Mouse (Mus musculus) CH12.LX (cell line): ENCODE measurements around the gene She.

Source experiments
- CTCF ChIP-seq, 2 experiments: IDR thresholded peaks in 1 of 2; conservative IDR thresholded peaks in 1 of 2; 2 replicates each; pipeline ENCODE4 v1.5.1; 2011 to 2012; ENCODE audit warnings: low read depth in 2 of 2, low read length in 2 of 2, improper control_type of control experiment in 1 of 2, inconsistent platforms in 1 of 2, mild to moderate bottlenecking in 1 of 2, moderate library complexity in 1 of 2
- MAZ ChIP-seq: IDR thresholded peaks from 2 replicates; pipeline ENCODE4 v1.6.1; 2012; ENCODE audit warnings: low read depth, mild to moderate bottlenecking, inconsistent platforms, low read length, improper control_type of control experiment, moderate library complexity
- POLR2A ChIP-seq: IDR thresholded peaks from 2 replicates; pipeline ENCODE4 v1.6.1; 2011; ENCODE audit warnings: low read depth, mild to moderate bottlenecking, improper control_type of control experiment, low read length
- RCOR1 ChIP-seq: conservative IDR thresholded peaks from 2 replicates; pipeline ENCODE4 v1.6.1; 2012; ENCODE audit warnings: low read depth, mild to moderate bottlenecking, inconsistent platforms, low read length, improper control_type of control experiment
- SMC3 ChIP-seq: IDR thresholded peaks from 2 replicates; pipeline ENCODE4 v1.6.1; 2011; ENCODE audit warnings: low read depth, low read length, improper control_type of control experiment
- TBP ChIP-seq: conservative IDR thresholded peaks from 2 replicates; pipeline ENCODE4 v1.6.1; 2011; ENCODE audit warnings: low read depth, low read length, improper control_type of control experiment

GRCm38 (mm10) chr3:89870472-89871271 lies 39.5 kb downstream of the She start:
- TF ChIP-seq TBP (no peak), SMC3 (peak; percentile 1; the same call in 1 of the 2 replicates), CTCF (conservative IDR thresholded peaks at IDR 0.05 in 1 of 2, IDR thresholded peaks at IDR 0.05 in 1 of 2; ENCODE audit: low read depth in 2 of 2, low read length in 2 of 2) (no peak), MAZ (peak; percentile 79), RCOR1 (peak; percentile 55; the same call in 1 of the 2 replicates), POLR2A (no peak)
